Mouse (Mus musculus) left cerebral cortex, adult 6 months (tissue): Measurements from ENCODE around the gene Olfr446. TPM values are rescaled to one million over a fixed set of nuclear protein-coding genes. Genes with fewer than 3 reads are reported as not detected.

Source experiments
- long read RNA-seq, 2 experiments: library from polyadenylated mRNA; unstranded; transcript quantifications; one replicate each; pipeline ENCODE4 v2.0.0; 2019 to 2020
- polyA plus RNA-seq: library from polyadenylated mRNA; unstranded; fragments of <200 nt; fragmentation: Nextera tagmentation; gene quantifications from 2 replicates; pipeline ENCODE4 v1.2.3, GENCODE M21; 2021

Gene Olfr446
- polyA plus RNA-seq, result not detected in 2 replicates
- long read RNA-seq, experiment 1, result 0 reads
- long read RNA-seq, experiment 2, result 0 reads

DNA sequence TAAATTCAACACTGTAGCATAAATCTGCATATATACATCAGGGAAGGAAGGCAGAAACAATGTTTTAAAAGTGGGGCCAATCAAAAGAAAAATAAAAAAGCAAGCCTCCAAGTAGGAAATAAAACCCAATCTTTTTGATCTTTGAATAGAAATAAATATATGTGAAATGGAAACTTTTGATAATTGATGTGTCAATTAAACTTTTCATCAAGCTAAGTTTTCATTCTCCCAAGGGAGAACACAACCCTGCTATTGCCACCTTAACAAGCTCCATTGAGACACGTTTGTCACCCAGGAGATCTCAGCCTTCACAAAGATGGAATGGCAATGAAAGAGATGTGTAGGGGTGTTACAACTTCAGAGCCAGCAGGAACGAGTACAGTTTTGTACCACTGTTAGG is at the start of gene Olfr446:
Gene Olfr446 (plus strand): TSS at position 301 of the 400 bp plus-strand sequence.

GRCm38 (mm10) chr6:42890141-42890540 is 31.0 kb upstream of the Olfr446 start, which contains the start of gene Olfr448:
Gene Olfr448, plus strand, starts transcription at chr6:42890441.

GRCm38 (mm10) chr6:42908578-42908977 is 12.6 kb upstream of the Olfr446 start, which contains the start of gene Olfr447:
Gene Olfr447, plus strand, starts transcription at chr6:42908878.

DNA sequence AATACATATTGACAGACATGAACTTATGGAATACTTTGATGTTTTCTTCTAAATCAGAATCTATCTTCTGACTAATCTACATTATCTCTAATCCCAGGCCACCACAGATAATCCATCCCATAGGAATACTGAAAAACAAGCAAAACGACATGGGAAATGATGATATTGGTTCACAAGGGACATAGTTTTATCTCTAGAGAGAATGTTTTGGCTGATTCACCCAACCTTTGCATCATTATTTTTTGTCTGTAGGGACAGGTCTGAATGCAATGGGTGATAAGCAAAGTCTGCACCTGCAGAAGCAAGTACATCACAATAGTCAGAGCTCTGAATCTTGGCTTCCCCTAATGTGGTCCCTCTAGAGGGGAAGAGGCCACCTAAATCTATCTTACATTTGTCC is 27.6 kb downstream of the Olfr446 start, which contains the start of gene Olfr444:
Gene Olfr444 (plus strand): TSS at position 301 of the 400 bp plus-strand sequence.

Other genes starting within 250 kb of the Olfr446 start
- gene Tcaf1, start 211.3 kb upstream of the Olfr446 start, polyA plus RNA-seq, result 76.2 and 83.4 TPM in 2 replicates
- not detected in 2 replicates for gene Olfr453, start 182.0 kb upstream of the Olfr446 start, polyA plus RNA-seq
- gene Olfr38, start 165.0 kb upstream of the Olfr446 start, polyA plus RNA-seq, result not detected in 2 replicates
- gene Olfr452, start 136.3 kb upstream of the Olfr446 start, polyA plus RNA-seq, result not detected in 2 replicates
- not detected in 2 replicates for gene Olfr450, start 109.4 kb upstream of the Olfr446 start, polyA plus RNA-seq
- not detected in 2 replicates for gene Olfr449, start 87.0 kb upstream of the Olfr446 start, polyA plus RNA-seq
- gene Olfr448, start 30.9 kb upstream of the Olfr446 start, polyA plus RNA-seq, result not detected in 2 replicates
- gene Olfr447, start 12.5 kb upstream of the Olfr446 start, polyA plus RNA-seq, result not detected in 2 replicates
- gene Olfr444, start 27.7 kb downstream of the Olfr446 start, polyA plus RNA-seq, result not detected in 2 replicates
- not detected in 2 replicates for gene Olfr441, start 185.0 kb downstream of the Olfr446 start, polyA plus RNA-seq
- gene Olfr237-ps1, start 225.2 kb downstream of the Olfr446 start, polyA plus RNA-seq, result not detected in 2 replicates
- gene Olfr437, start 241.9 kb downstream of the Olfr446 start, polyA plus RNA-seq, result not detected in 2 replicates